Mouse (Mus musculus) naive thymus-derived CD4-positive, alpha-beta T cell, adult 2 months (primary cell): Measurements from ENCODE around the gene Polg2.
"Not testable (repeated sequence)": the region's sequence is repeated elsewhere in the genome, so short reads cannot be mapped to it uniquely, and the experiment has no call there.

Experiments used
- DNase-seq: peaks from one replicate; pipeline ENCODE4 v3.0.0-alpha.2; 2011; ENCODE audit warnings: low read depth

Gene Polg2

GRCm38 (mm10) chr11:106762139-106762799 lies 17.1 kb downstream of the Polg2 start:
- peak; percentile 68 for DNase-seq

- DNase-seq, result no peak
These were observed 18.8 kb downstream of the Polg2 start for GRCm38 (mm10) chr11:106760511-106760910.

GRCm38 (mm10) chr11:106759028-106759427 lies 20.3 kb downstream of the Polg2 start:
- no peak for DNase-seq

GRCm38 (mm10) chr11:106755583-106755982 lies 23.8 kb downstream of the Polg2 start:
- DNase-seq, result no peak

GRCm38 (mm10) chr11:106753314-106753713 lies 26.0 kb downstream of the Polg2 start:
- no peak for DNase-seq

- peak; percentile 84 for DNase-seq
These were observed 27.2 kb downstream of the Polg2 start for GRCm38 (mm10) chr11:106752103-106752502.

- DNase-seq, result peak; percentile 75
These were observed 28.0 kb downstream of the Polg2 start, which contains the start of gene Milr1 for GRCm38 (mm10) chr11:106751039-106752018. Milr1 (plus strand) TSS chr11:106751226.

- peak; percentile 92 for DNase-seq
These were observed 29.1 kb downstream of the Polg2 start, which contains the start of gene Pecam1 for GRCm38 (mm10) chr11:106750121-106750751. Pecam1 (minus strand) TSS chr11:106750628.

- peak; percentile 56 for DNase-seq
These were observed 29.7 kb downstream of the Polg2 start for GRCm38 (mm10) chr11:106749557-106750120.

GRCm38 (mm10) chr11:106744949-106745348 lies 34.4 kb downstream of the Polg2 start:
- peak; percentile 61 for DNase-seq

GRCm38 (mm10) chr11:106742388-106742841 lies 36.9 kb downstream of the Polg2 start:
- DNase-seq, result peak; percentile 82

- DNase-seq, result no peak
These were observed 37.5 kb downstream of the Polg2 start for GRCm38 (mm10) chr11:106741826-106742225.

- DNase-seq, result peak; percentile 51
These were observed 38.1 kb downstream of the Polg2 start for GRCm38 (mm10) chr11:106741232-106741631.

GRCm38 (mm10) chr11:106740724-106741123 lies 38.6 kb downstream of the Polg2 start:
- not testable (repeated sequence) for DNase-seq

- DNase-seq, result no peak
These were observed 40.2 kb downstream of the Polg2 start for GRCm38 (mm10) chr11:106739116-106739515.

GRCm38 (mm10) chr11:106737178-106737621 lies 42.1 kb downstream of the Polg2 start:
- DNase-seq, result no peak

- no peak for DNase-seq
These were observed 42.7 kb downstream of the Polg2 start for GRCm38 (mm10) chr11:106736614-106737013.

- DNase-seq, result no peak
These were observed 48.6 kb downstream of the Polg2 start for GRCm38 (mm10) chr11:106730714-106731113.

- DNase-seq, result no peak
These were observed 49.7 kb downstream of the Polg2 start for GRCm38 (mm10) chr11:106729656-106730055.

GRCm38 (mm10) chr11:106728402-106729366 lies 50.7 kb downstream of the Polg2 start:
- no peak for DNase-seq

- DNase-seq, result no peak
These were observed 51.4 kb downstream of the Polg2 start for GRCm38 (mm10) chr11:106727967-106728366.
